Mouse (Mus musculus): ENCODE data around the gene Fam114a1. TPM values are rescaled to one million over a fixed set of nuclear protein-coding genes. Genes with fewer than 3 reads are reported as not detected.

Gene Fam114a1
- polyA plus RNA-seq, 1 experiment, result 30.1 TPM

GRCm38 (mm10) chr5:65045642-65046370, 75.9 kb downstream of the Fam114a1 start:
- DNase-seq, result no peak
- no peak for TF ChIP-seq CTCF (IDR thresholded peaks at IDR 0.05; ENCODE audit: insufficient read depth, low read length)
- no peak for TF ChIP-seq POLR2A (IDR thresholded peaks at IDR 0.05; ENCODE audit: borderline replicate concordance, extremely low read depth, low read depth, low read length)
- Histone ChIP-seq H3K4me3 (replicated peaks; ENCODE audit: extremely low read depth, low read depth, low read length) (no peak overlapping the region), H3K4me1 (ENCODE audit: control insufficient read depth, insufficient read depth, low read length) (no peaks in the 10 kb centered on the region)
- 76% methylated on average over 6 of the region's 6 CpGs for WGBS

DNA sequence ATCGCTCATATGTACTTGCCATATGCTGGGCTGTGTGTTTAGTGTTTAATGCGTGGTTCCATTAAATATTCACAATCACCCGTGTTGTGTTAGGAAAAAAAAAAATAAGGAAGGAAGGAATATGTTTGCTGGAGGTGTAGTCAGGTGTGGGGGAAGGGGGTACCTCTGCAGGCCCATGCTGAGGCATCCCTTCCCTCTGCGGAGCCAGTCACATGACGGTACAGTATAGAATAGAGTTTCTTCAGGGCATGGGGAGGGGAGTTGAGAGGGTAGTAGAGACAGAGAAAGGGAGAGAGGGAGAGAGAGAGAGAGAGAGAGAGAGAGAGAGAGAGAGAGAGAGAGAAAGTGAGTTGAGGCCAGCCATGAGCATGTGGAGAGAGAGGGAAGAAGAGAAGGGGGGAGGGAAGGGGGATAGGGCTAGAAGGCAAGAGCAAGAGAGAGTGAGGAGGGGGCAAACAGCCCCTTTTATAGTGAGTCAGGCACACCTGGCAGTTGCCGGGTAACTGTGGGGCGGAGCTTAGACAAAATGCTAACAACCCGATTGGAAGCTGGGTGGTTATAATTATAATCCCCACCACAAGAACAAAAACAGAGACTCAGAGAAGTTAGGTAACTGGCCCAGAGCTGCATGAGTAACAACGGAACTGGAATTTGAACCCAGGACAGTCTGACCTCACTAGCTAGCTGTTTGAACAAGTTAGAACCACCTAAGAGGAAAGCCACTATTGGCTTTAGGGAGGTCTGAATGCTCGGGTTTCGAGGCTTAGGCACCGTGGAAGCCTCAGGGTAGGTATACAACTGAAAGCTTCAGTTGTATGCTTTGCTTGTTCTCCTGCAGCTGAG, 76.8 kb downstream of the Fam114a1 start:
- DNase-seq, result no peak
- Histone ChIP-seq H3K4me3 (replicated peaks; ENCODE audit: extremely low read depth, low read depth, low read length) (no peak overlapping the region), H3K4me1 (ENCODE audit: control insufficient read depth, insufficient read depth, low read length) (no peaks in the 10 kb centered on the region)
- TF ChIP-seq POLR2A (IDR thresholded peaks at IDR 0.05; ENCODE audit: borderline replicate concordance, extremely low read depth, low read depth, low read length) (no peak), CTCF (IDR thresholded peaks at IDR 0.05; ENCODE audit: insufficient read depth, low read length) (no peak)
- WGBS, result 74% methylated on average over 12 of the region's 12 CpGs

- no peaks in the 10 kb centered on the region for H3K4me1 ChIP-seq (ENCODE audit: control insufficient read depth, insufficient read depth, low read length)
- no peak for DNase-seq
- no peak for TF ChIP-seq POLR2A (IDR thresholded peaks at IDR 0.05; ENCODE audit: borderline replicate concordance, extremely low read depth, low read depth, low read length)
- TF ChIP-seq CTCF (IDR thresholded peaks at IDR 0.05; ENCODE audit: insufficient read depth, low read length), result no peak
- 56% methylated on average over 12 of the region's 12 CpGs for WGBS
- H3K4me3 ChIP-seq (replicated peaks; ENCODE audit: extremely low read depth, low read depth, low read length), result no peak overlapping the region
Measured at GRCm38 (mm10) chr5:65047285-65047855, 77.5 kb downstream of the Fam114a1 start.

- WGBS, result 80% methylated on average over 5 of the region's 5 CpGs
- DNase-seq, result no peak
- no peaks in the 10 kb centered on the region for H3K4me1 ChIP-seq (ENCODE audit: control insufficient read depth, insufficient read depth, low read length)
- H3K4me3 ChIP-seq (replicated peaks; ENCODE audit: extremely low read depth, low read depth, low read length), result no peak overlapping the region
- no peak for TF ChIP-seq CTCF (IDR thresholded peaks at IDR 0.05; ENCODE audit: insufficient read depth, low read length)
- TF ChIP-seq POLR2A (IDR thresholded peaks at IDR 0.05; ENCODE audit: borderline replicate concordance, extremely low read depth, low read depth, low read length), result no peak
Measured at GRCm38 (mm10) chr5:65049880-65050279, 80.0 kb downstream of the Fam114a1 start.

DNA sequence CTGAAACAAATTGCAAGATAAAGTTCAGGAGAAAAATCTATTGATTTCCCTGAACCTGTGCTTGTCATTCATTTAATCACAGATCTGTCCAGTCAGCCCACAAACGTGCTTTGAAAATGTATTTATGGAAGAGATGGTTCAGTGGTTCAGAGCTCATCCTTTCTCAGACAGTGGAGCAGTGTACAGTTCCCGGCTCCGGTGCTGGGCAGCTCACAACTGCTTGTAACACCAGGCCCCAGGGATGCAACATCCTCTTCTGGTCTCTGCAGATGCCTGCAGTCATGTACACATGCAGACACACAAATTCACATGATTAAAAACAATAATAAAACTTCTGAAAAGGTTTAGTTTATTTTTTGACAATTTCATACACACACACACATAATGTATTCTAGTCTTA, 81.6 kb downstream of the Fam114a1 start:
- Histone ChIP-seq H3K4me1 (ENCODE audit: control insufficient read depth, insufficient read depth, low read length) (no peaks in the 10 kb centered on the region), H3K4me3 (replicated peaks; ENCODE audit: extremely low read depth, low read depth, low read length) (no peak overlapping the region)
- no peak for TF ChIP-seq POLR2A (IDR thresholded peaks at IDR 0.05; ENCODE audit: borderline replicate concordance, extremely low read depth, low read depth, low read length)
- no peak for TF ChIP-seq CTCF (IDR thresholded peaks at IDR 0.05; ENCODE audit: insufficient read depth, low read length)
- 82% methylated on average over 3 of the region's 3 CpGs for WGBS
- no peak for DNase-seq

DNA sequence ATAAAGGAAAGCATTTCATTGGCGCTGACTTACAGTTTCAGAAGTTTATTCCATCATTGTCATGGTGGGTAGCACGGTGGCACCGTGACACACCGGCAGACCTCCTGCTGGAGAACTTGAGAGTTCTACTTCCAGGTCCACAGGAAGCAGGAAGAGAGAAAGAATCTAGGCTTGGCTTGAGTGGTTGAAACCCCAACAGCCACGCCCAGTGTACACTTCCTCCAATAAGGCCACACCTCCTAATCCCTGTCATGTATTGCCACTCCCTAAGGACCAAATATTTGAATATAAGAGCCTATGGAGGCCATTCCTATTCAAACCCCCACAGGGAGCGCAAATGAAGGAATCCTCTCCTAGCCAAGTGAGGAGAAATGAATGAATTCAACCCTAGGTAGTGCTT, 87.7 kb downstream of the Fam114a1 start:
- TF ChIP-seq POLR2A (IDR thresholded peaks at IDR 0.05; ENCODE audit: borderline replicate concordance, extremely low read depth, low read depth, low read length) (no peak), CTCF (IDR thresholded peaks at IDR 0.05; ENCODE audit: insufficient read depth, low read length) (no peak)
- WGBS, result 94% methylated on average over 6 of the region's 6 CpGs
- H3K4me3 ChIP-seq (replicated peaks; ENCODE audit: extremely low read depth, low read depth, low read length), result no peak overlapping the region
- H3K4me1 ChIP-seq (ENCODE audit: control insufficient read depth, insufficient read depth, low read length), result peaks cover 5% of the 10 kb centered on the region; the same call in 1 of the 2 replicates
- DNase-seq, result no peak

- no peak for DNase-seq
- Histone ChIP-seq H3K4me1 (ENCODE audit: control insufficient read depth, insufficient read depth, low read length) (peaks cover 5% of the 10 kb centered on the region; the same call in 1 of the 2 replicates), H3K4me3 (replicated peaks; ENCODE audit: extremely low read depth, low read depth, low read length) (no peak overlapping the region)
- TF ChIP-seq CTCF (IDR thresholded peaks at IDR 0.05; ENCODE audit: insufficient read depth, low read length) (no peak), POLR2A (IDR thresholded peaks at IDR 0.05; ENCODE audit: borderline replicate concordance, extremely low read depth, low read depth, low read length) (no peak)
- 82% methylated on average over 2 of the region's 2 CpGs for WGBS
Measured at GRCm38 (mm10) chr5:65059806-65060205, 89.9 kb downstream of the Fam114a1 start.

- 96% methylated on average over 4 of the region's 4 CpGs for WGBS
- DNase-seq, result no peak
- TF ChIP-seq POLR2A (IDR thresholded peaks at IDR 0.05; ENCODE audit: borderline replicate concordance, extremely low read depth, low read depth, low read length) (no peak), CTCF (IDR thresholded peaks at IDR 0.05; ENCODE audit: insufficient read depth, low read length) (no peak)
- Histone ChIP-seq H3K4me3 (replicated peaks; ENCODE audit: extremely low read depth, low read depth, low read length) (no peak overlapping the region), H3K4me1 (ENCODE audit: control insufficient read depth, insufficient read depth, low read length) (peaks cover 5% of the 10 kb centered on the region; the same call in 1 of the 2 replicates)
Measured at GRCm38 (mm10) chr5:65062236-65062635, 92.4 kb downstream of the Fam114a1 start.

DNA sequence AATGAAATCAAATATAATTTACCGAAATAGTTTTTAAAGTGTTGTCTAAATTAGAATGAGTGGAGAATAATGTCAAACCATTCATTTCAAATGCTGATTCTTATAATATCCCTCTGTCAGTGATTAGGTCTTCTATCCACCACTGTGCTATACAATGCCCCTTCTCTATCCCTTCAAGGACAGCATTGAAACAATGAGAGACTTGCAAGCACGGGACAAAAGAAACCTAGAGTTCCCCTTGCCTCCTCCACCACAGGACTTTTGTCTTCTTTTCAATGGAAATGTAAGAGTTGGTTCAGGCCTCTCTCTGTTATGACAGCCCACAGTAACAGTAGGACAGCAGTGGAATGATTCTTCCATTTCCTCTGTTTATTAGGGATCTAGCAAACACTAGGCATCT, 93.4 kb downstream of the Fam114a1 start:
- no peak overlapping the region for H3K4me3 ChIP-seq (replicated peaks; ENCODE audit: extremely low read depth, low read depth, low read length)
- DNase-seq, result no peak
- TF ChIP-seq POLR2A (IDR thresholded peaks at IDR 0.05; ENCODE audit: borderline replicate concordance, extremely low read depth, low read depth, low read length), result no peak
- no peak for TF ChIP-seq CTCF (IDR thresholded peaks at IDR 0.05; ENCODE audit: insufficient read depth, low read length)
- H3K4me1 ChIP-seq (ENCODE audit: control insufficient read depth, insufficient read depth, low read length), result peaks cover 3% of the 10 kb centered on the region; the same call in 1 of the 2 replicates
- WGBS, result 79% methylated on average over 2 of the region's 2 CpGs
